Mouse (Mus musculus) kidney, postnatal 0 days (tissue): ENCODE measurements around the gene Rpap3. TPM values are rescaled to one million over a fixed set of nuclear protein-coding genes. Genes with fewer than 3 reads are reported as not detected.

ENCODE experiments used
- ATAC-seq: fragments of 200-750 bp; cut with Nextera tagmentation; replicated peaks from 2 replicates; pipeline ENCODE4 v1.8.0; 2017; ENCODE audit warnings: low read depth, moderate number of reproducible peaks, moderate TSS enrichment, moderate library complexity; ENCODE audit not compliant: low FRiP score
- DNase-seq: peaks from one replicate; pipeline ENCODE4 v3.0.0-alpha.2; 2016; ENCODE audit warnings: low spot score
- H3K27ac ChIP-seq: fragments of 300-500 bp; sonication (generic); 2 replicates; pipeline ENCODE4 v1.5.1; 2014; ENCODE audit warnings: mild to moderate bottlenecking
- H3K27me3 ChIP-seq: fragments of 300-500 bp; sonication (generic); 2 replicates; pipeline ENCODE4 v1.6.1; 2014; ENCODE audit warnings: low read length, mixed read lengths; ENCODE audit not compliant: insufficient read depth
- H3K36me3 ChIP-seq: fragments of 300-500 bp; sonication (generic); 2 replicates; pipeline ENCODE4 v1.6.1; 2014; ENCODE audit warnings: low read length, mixed read lengths; ENCODE audit not compliant: insufficient read depth
- H3K4me1 ChIP-seq: fragments of 300-500 bp; sonication (generic); replicated peaks from 2 replicates; pipeline ENCODE4 v1.6.1; 2014; ENCODE audit warnings: antibody characterized with exemption, low read length, mixed read lengths; ENCODE audit not compliant: insufficient read depth
- H3K4me2 ChIP-seq: fragments of 300-500 bp; sonication (generic); 2 replicates; pipeline ENCODE4 v1.6.1; 2014; ENCODE audit warnings: mild to moderate bottlenecking, low read length, moderate library complexity, mixed read lengths
- H3K4me3 ChIP-seq: fragments of 300-500 bp; sonication (generic); replicated peaks from 2 replicates; pipeline ENCODE4 v1.5.1; 2014; ENCODE audit warnings: low read depth, low read length
- H3K9ac ChIP-seq: fragments of 300-500 bp; sonication (generic); 2 replicates; pipeline ENCODE4 v1.6.1; 2014; ENCODE audit warnings: low read depth, low read length
- H3K9me3 ChIP-seq: fragments of 300-500 bp; sonication (generic); replicated peaks from 2 replicates; pipeline ENCODE4 v1.6.1; 2016; ENCODE audit warnings: low read length, inconsistent platforms, mixed read lengths
- CTCF ChIP-seq: IDR thresholded peaks from 2 replicates; pipeline ENCODE4 v1.5.1; 2016; ENCODE audit warnings: antibody characterized with exemption, low read depth, mild to moderate bottlenecking, moderate library complexity
- WGBS: fragments of 180-500 bp; shearing (Covaris S2); extraction: QIAGEN DNeasy Blood & Tissue Kit; methylation state at CpG from one replicate; pipeline ENCODE4 v1.1.7; 2014; 5-methylcytosine and 5-hydroxymethylcytosine counted together
- polyA plus RNA-seq: library from polyadenylated mRNA; unstranded; fragments of >200 nt; fragmentation: Nextera tagmentation; extraction: Ambion mirVana; gene quantifications from 2 replicates; pipeline ENCODE4 v1.2.1, GENCODE M21; 2015

The Rpap3 gene
- 36.3 and 37.2 TPM in 2 replicates for polyA plus RNA-seq

DNA sequence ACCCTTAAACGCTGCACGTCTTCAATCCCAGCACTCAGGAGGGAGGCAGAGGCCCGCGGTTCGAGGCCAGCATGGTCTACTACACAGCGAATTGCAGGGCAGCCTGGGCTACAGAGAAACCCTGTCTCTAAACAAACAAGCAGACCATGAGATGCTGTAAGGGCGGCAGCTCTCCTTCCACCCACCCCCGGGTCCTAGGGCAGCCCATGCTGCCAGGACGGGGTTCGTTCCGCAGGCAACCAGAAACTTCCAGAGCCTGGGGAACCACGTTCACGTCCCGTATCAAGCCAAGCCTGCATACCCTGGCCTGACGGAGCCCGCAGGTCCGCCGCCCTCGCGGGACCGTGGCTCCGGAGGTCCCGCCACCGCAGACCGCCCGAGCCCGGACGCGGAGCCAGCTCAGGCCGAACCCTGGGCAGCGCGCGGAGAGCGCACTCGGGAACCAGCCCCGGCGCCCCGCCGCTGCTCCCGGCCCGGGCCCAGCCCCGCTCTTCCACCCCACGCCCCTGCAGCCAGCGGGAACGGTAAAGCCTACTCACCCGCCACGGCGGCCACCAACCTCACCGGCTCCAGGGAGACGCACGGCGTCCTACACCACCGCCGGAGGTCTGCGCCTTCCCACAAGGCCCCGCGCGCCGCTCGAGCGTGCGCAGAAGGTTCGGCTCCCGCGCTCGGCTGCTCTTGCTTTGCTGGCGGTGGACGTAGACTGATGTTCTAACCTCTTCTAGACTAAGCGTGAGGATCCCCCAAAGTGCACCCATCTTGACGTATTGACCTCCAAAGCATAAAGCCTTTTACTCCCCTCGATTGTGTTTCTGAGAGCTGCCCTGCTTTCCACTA, at the start of gene Rpap3:
Gene Rpap3, minus strand, starts transcription at position 615 of the 840 bp plus-strand sequence.
- WGBS = under 1% methylated on average over 70 of the region's 71 CpGs
- Histone ChIP-seq H3K9ac (peak within 1 kb of the TSS; percentile 92), H3K27me3 (no peaks in the 10 kb centered on the region), H3K9me3 (no peaks in the 10 kb centered on the region), H3K4me1 (peaks cover 5% of the 10 kb centered on the region; the same call in 1 of the 2 replicates), H3K4me2 (peak within 1 kb of the TSS; percentile 86), H3K4me3 (peak within 1 kb of the TSS; percentile 92), H3K36me3 (peaks cover 23% of the 10 kb centered on the region; the same call in 1 of the 2 replicates), H3K27ac (peak within 1 kb of the TSS; percentile 68)
- TF ChIP-seq CTCF = no peak
- DNase-seq (peak; percentile 90), ATAC-seq (peak; percentile 78)

DNA sequence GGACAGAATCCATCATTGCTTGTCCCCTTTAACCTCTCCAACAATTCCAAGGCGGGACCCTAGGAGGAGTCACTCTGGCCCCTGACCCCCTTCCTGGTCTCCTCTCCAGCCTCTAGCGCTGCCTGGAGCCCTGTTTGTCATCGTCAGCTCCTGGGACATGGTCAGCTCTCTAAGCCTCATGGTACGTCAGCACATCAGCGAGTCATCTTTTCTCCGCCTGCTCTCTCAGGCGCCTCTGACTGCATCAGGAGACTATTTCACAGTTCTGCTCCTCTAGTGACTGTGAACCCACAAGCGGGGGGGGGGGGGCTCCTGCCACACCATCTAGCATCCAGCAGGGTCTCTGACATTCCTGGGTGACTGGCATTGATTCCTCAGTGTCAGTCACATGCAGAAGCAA, 49.7 kb upstream of the Rpap3 start:
- H3K4me1 ChIP-seq = peaks cover 3% of the 10 kb centered on the region; the same call in 1 of the 2 replicates
- H3K36me3 ChIP-seq = peaks cover 46% of the 10 kb centered on the region
- H3K9ac ChIP-seq = no peak overlapping the region
- H3K9me3 ChIP-seq = no peaks in the 10 kb centered on the region
- ATAC-seq (no peak), DNase-seq (no peak)
- no peak overlapping the region for H3K4me2 ChIP-seq
- TF ChIP-seq CTCF = no peak
- WGBS = 49% methylated on average over 8 of the region's 8 CpGs
- H3K27me3 ChIP-seq = no peaks in the 10 kb centered on the region
- no peak overlapping the region for H3K27ac ChIP-seq
- H3K4me3 ChIP-seq = no peak overlapping the region

DNA sequence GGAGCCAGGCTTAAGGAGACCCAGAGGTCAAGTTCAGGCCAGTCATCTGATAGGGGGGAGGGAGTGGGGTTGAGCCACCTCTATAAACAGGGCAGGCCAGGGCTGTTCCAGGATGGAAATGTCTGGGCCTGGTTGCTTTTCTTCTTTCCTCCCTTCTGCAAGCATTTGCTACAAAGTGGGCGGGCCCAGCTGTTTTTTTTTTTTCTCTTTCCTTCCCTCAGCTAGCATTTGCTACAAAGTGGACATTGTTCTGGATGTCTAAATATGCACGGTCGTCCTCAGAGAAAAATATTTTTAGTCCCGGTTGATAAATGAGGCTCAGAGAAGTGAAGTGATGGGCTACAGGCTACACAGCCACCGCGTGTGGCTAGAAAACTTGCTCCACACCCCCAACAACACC, 48.9 kb upstream of the Rpap3 start:
- TF ChIP-seq CTCF = no peak
- Histone ChIP-seq H3K27me3 (no peaks in the 10 kb centered on the region), H3K36me3 (peaks cover 39% of the 10 kb centered on the region), H3K9ac (no peak overlapping the region), H3K4me1 (peaks cover 3% of the 10 kb centered on the region; the same call in 1 of the 2 replicates), H3K27ac (no peak overlapping the region), H3K4me2 (no peak overlapping the region), H3K4me3 (no peak overlapping the region), H3K9me3 (no peaks in the 10 kb centered on the region)
- 60% methylated on average over 6 of the region's 6 CpGs for WGBS
- no peak for DNase-seq
- ATAC-seq = no peak

DNA sequence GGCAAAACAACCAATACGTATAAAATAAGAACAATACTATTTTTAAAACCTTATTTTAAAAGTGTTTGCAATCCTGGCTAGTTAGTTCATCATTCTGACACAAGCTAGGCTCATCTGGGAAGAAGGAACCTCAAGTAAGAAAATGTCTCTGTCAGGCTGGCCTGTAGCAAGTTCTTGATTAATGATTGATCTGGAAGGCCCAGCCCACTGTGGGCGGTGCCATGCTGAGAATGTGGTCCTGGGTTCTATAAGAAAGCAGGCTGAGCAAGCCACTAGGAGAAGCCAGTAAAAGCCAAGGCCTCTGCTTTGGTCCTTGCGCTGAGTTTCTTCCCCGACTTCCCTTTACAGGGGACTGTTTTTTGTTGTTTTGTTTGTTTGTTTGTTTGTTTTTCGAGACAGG, 46.9 kb upstream of the Rpap3 start:
- WGBS = 90% methylated on average over 5 of the region's 5 CpGs
- no peak overlapping the region for H3K9ac ChIP-seq
- DNase-seq (no peak), ATAC-seq (no peak)
- H3K9me3 ChIP-seq = no peaks in the 10 kb centered on the region
- no peaks in the 10 kb centered on the region for H3K27me3 ChIP-seq
- H3K4me2 ChIP-seq = no peak overlapping the region
- H3K4me3 ChIP-seq = no peak overlapping the region
- H3K4me1 ChIP-seq = peaks cover 3% of the 10 kb centered on the region; the same call in 1 of the 2 replicates
- no peak for TF ChIP-seq CTCF
- no peak overlapping the region for H3K27ac ChIP-seq
- peaks cover 41% of the 10 kb centered on the region for H3K36me3 ChIP-seq

DNA sequence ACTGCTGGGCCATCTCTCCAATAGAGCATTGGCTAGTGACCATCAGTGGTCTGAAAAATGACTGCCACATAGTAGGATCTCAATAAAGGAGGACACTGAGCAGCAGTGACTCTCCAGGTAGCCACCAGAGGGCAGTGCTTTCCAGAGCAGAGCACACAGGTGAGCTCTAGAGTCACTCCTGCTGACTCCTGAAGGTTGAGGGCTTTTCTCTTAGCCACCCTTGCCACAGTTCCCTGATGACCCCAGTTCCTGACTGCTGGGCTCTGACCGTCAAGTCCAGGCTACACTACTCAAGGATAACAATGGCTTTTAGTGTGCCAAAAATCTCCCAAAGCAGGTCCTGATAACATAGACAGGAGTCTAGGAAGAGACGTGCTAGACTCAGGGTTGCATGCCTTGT, 46.1 kb upstream of the Rpap3 start:
- Histone ChIP-seq H3K4me2 (no peak overlapping the region), H3K27me3 (no peaks in the 10 kb centered on the region), H3K27ac (no peak overlapping the region), H3K9me3 (no peaks in the 10 kb centered on the region), H3K4me3 (no peak overlapping the region), H3K36me3 (peaks cover 38% of the 10 kb centered on the region), H3K9ac (no peak overlapping the region), H3K4me1 (peaks cover 3% of the 10 kb centered on the region; the same call in 1 of the 2 replicates)
- no peak for ATAC-seq
- no peak for DNase-seq
- 76% methylated on average over 2 of the region's 2 CpGs for WGBS
- TF ChIP-seq CTCF = peak; percentile 66

DNA sequence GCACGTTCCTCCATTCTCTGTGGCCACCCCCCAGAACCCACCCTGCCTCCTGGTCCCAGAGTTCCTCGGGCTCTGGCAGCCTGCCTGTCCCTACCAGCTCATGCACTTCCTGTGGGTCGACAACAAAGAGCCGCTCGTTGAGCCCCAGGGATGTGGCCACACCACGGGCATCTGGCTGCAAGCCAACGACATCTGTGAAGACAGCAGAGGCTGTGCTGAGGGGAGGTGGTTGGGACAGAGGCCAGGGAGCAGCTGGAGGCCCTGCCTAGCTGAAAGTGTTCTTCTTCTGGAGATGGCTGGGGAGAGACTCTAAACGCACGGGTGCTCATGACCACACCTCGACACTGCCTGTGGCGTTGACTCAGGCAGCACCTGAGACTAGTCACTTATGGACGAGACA, 45.1 kb upstream of the Rpap3 start:
- Histone ChIP-seq H3K27me3 (no peaks in the 10 kb centered on the region), H3K4me2 (no peak overlapping the region), H3K27ac (no peak overlapping the region), H3K36me3 (peaks cover 35% of the 10 kb centered on the region), H3K4me1 (peaks cover 3% of the 10 kb centered on the region; the same call in 1 of the 2 replicates), H3K9me3 (no peaks in the 10 kb centered on the region), H3K4me3 (no peak overlapping the region), H3K9ac (no peak overlapping the region)
- 21% methylated on average over 12 of the region's 12 CpGs for WGBS
- peak; percentile 62 for DNase-seq
- peak; percentile 50 for ATAC-seq
- TF ChIP-seq CTCF = no peak
